9 mouse cellular contexts compared by ENCODE assay signal in the genomic region with DNA sequence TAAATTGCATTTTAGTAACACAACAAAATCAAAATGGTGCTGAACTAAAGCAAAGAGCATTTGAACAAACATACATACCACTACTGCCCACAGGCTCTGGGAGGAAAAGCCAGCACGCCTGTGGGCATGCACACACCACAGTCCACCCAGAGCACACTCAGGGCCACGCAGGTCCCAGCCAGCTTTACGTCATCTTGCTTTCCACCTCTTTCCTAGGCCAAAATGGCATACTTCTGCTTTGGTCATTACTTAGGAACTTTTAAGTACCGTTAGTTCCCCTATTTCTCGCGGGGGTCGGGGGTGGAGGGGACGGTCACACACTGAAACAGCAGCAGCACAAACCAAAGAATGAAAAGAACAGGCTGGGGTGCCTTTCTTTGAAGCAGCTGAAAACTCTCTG.
A peak's percentile ranks its signal among the peaks of the same experiment; 100 is the strongest.
DNase-seq lines count a peak whose midpoint lies in the region; ATAC-seq and TF ChIP-seq lines count a peak whose summit lies in the region.
"Had no signal": no experiment of that assay in that cellular context is flagged by ENCODE, and none has a peak within 500 bp of the region (broad histone marks: within the 10 kb centered on the region; RNA-seq: fewer than 3 reads in every experiment).

No protein-coding gene starts in this region.

- no peak for TF ChIP-seq POLR2A in kidney, adult 2 months (IDR thresholded peaks at IDR 0.05; ENCODE audit: low read depth, low read length)

- H3K4me2 ChIP-seq in embryonic facial prominence, embryonic 11.5 days (ENCODE audit: low read depth, low read length), result no peak overlapping the region
- H3K4me2 ChIP-seq in hindbrain, embryonic 11.5 days (replicated peaks; ENCODE audit: low read depth, low read length), result peak overlapping the region; percentile 11; the same call in 1 of the 2 replicates

- peak; percentile 26 for DNase-seq in kidney, adult 2 months
- DNase-seq in kidney, postnatal 36 days, result no peak
- no peak for DNase-seq in embryonic facial prominence, embryonic 11.5 days (ENCODE audit: low spot score)
- DNase-seq in hindbrain, embryonic 11.5 days (ENCODE audit: low spot score), result no peak
- DNase-seq in embryo, embryonic 11 days, result no peak
- DNase-seq in adrenal gland, postnatal 25 days, result no peak
- DNase-seq in urinary bladder, adult 18-20 months (ENCODE audit: low spot score in 2 of 2), result no peak

- no peaks in the 10 kb centered on the region for H3K27me3 ChIP-seq in kidney, adult 2 months (replicated peaks; ENCODE audit: control insufficient read depth, insufficient read depth, low read length)
- H3K27me3 ChIP-seq in embryonic facial prominence, embryonic 11.5 days (ENCODE audit: control insufficient read depth, insufficient read depth, low read length), result no peaks in the 10 kb centered on the region
- H3K27me3 ChIP-seq in hindbrain, embryonic 11.5 days (ENCODE audit: control insufficient read depth, insufficient read depth, low read length), result no peaks in the 10 kb centered on the region
- peaks cover 65% of the 10 kb centered on the region for H3K27me3 ChIP-seq in megakaryocyte, embryonic 14.5 days (replicated peaks)
- H3K27me3 ChIP-seq: CH12.LX had no signal

- TF ChIP-seq CTCF in kidney, adult 2 months (conservative IDR thresholded peaks at IDR 0.05; ENCODE audit: insufficient read depth, insufficient read length, low read depth, low read length), result no peak

- 39% methylated on average over 8 of the region's 8 CpGs for WGBS in kidney, adult 2 months
- WGBS in embryonic facial prominence, embryonic 11.5 days, result 31% methylated on average over 8 of the region's 8 CpGs
- WGBS in hindbrain, embryonic 11.5 days, result 54% methylated on average over 8 of the region's 8 CpGs

- ATAC-seq in embryonic facial prominence, embryonic 11.5 days (replicated peaks; ENCODE audit: insufficient number of reproducible peaks, low FRiP score, low TSS enrichment, low read depth), result no peak
- ATAC-seq in hindbrain, embryonic 11.5 days (ENCODE audit: low FRiP score), result no peak

- H3K36me3 ChIP-seq in kidney, adult 2 months (ENCODE audit: control insufficient read depth, insufficient read depth, low read length), result no peaks in the 10 kb centered on the region
- H3K36me3 ChIP-seq in embryonic facial prominence, embryonic 11.5 days (replicated peaks; ENCODE audit: control insufficient read depth, insufficient read depth, low read depth, low read length), result no peaks in the 10 kb centered on the region
- H3K36me3 ChIP-seq in hindbrain, embryonic 11.5 days (ENCODE audit: control insufficient read depth, insufficient read depth, low read length), result no peaks in the 10 kb centered on the region
- peaks cover 9% of the 10 kb centered on the region for H3K36me3 ChIP-seq in megakaryocyte, embryonic 14.5 days (replicated peaks; ENCODE audit: low read length)

- no peaks in the 10 kb centered on the region for H3K9me3 ChIP-seq in embryonic facial prominence, embryonic 11.5 days (replicated peaks; ENCODE audit: control insufficient read depth, low read length)
- no peaks in the 10 kb centered on the region for H3K9me3 ChIP-seq in hindbrain, embryonic 11.5 days (ENCODE audit: control insufficient read depth, low read length)
- no peaks in the 10 kb centered on the region for H3K9me3 ChIP-seq in megakaryocyte, embryonic 14.5 days

- H3K27ac ChIP-seq in kidney, adult 2 months (ENCODE audit: insufficient read depth, low read depth, low read length), result peak overlapping the region; percentile 89
- H3K27ac ChIP-seq in embryonic facial prominence, embryonic 11.5 days (replicated peaks; ENCODE audit: low read depth, low read length), result peak overlapping the region; percentile 83
- H3K27ac ChIP-seq in hindbrain, embryonic 11.5 days (ENCODE audit: low read depth, low read length), result peak overlapping the region; percentile 75

- peaks cover 28% of the 10 kb centered on the region for H3K4me1 ChIP-seq in kidney, adult 2 months (ENCODE audit: control insufficient read depth, insufficient read depth, low read length)
- peaks cover 32% of the 10 kb centered on the region for H3K4me1 ChIP-seq in embryonic facial prominence, embryonic 11.5 days (ENCODE audit: control insufficient read depth, insufficient read depth, low read length)
- peaks cover 21% of the 10 kb centered on the region for H3K4me1 ChIP-seq in hindbrain, embryonic 11.5 days (replicated peaks; ENCODE audit: control insufficient read depth, insufficient read depth, low read length)
- H3K4me1 ChIP-seq in megakaryocyte, embryonic 14.5 days, result peaks cover 49% of the 10 kb centered on the region

- H3K9ac ChIP-seq in embryonic facial prominence, embryonic 11.5 days (replicated peaks; ENCODE audit: low read length), result peak overlapping the region; percentile 43
- H3K9ac ChIP-seq in hindbrain, embryonic 11.5 days (ENCODE audit: low read depth, low read length), result peak overlapping the region; percentile 4

- no peak overlapping the region for H3K4me3 ChIP-seq in kidney, adult 2 months (ENCODE audit: insufficient read depth, low read depth, low read length)
- H3K4me3 ChIP-seq in embryonic facial prominence, embryonic 11.5 days (ENCODE audit: low read depth, low read length), result no peak overlapping the region
- no peak overlapping the region for H3K4me3 ChIP-seq in hindbrain, embryonic 11.5 days (ENCODE audit: low read depth, low read length)
- peak overlapping the region; percentile 88 for H3K4me3 ChIP-seq in megakaryocyte, embryonic 14.5 days (replicated peaks)
